9 mouse cellular contexts compared by ENCODE assay signal in genomic region chr7:3193905-3194304, GRCm38 (mm10). TPM values are rescaled to one million over a fixed set of nuclear protein-coding genes. Genes with fewer than 3 reads are reported as not detected.
DNase-seq lines count a peak whose midpoint lies in the region; ATAC-seq and TF ChIP-seq lines count a peak whose summit lies in the region.
"Had no signal": no experiment of that assay in that cellular context is flagged by ENCODE, and none has a peak within 500 bp of the region (broad histone marks: within the 10 kb centered on the region; RNA-seq: fewer than 3 reads in every experiment).

No protein-coding gene starts in this region.

- no peaks in the 10 kb centered on the region for H3K36me3 ChIP-seq in heart, embryonic 10.5 days
- H3K36me3 ChIP-seq in embryonic facial prominence, embryonic 10.5 days (replicated peaks): no peaks in the 10 kb centered on the region
- no peaks in the 10 kb centered on the region for H3K36me3 ChIP-seq in liver, embryonic 14.5 days (replicated peaks; ENCODE audit: control insufficient read depth, insufficient read depth, low read depth)

- no peak for TF ChIP-seq EP300 in liver, embryonic 14.5 days (IDR thresholded peaks at IDR 0.05; ENCODE audit: low read depth)

- no peak overlapping the region for H3K27ac ChIP-seq in heart, embryonic 10.5 days
- H3K27ac ChIP-seq in embryonic facial prominence, embryonic 10.5 days (replicated peaks): no peak overlapping the region
- H3K27ac ChIP-seq in liver, embryonic 14.5 days: no peak overlapping the region

- no peak overlapping the region for H3K4me2 ChIP-seq in liver, embryonic 14.5 days (ENCODE audit: low read depth)

- 9% methylated on average over 6 of the region's 6 CpGs for WGBS in heart, embryonic 10.5 days
- WGBS in embryonic facial prominence, embryonic 10.5 days: 16% methylated on average over 6 of the region's 6 CpGs
- WGBS in liver, embryonic 14.5 days (ENCODE audit: insufficient replicate concordance): 6% methylated on average over 6 of the region's 6 CpGs

- H3K27me3 ChIP-seq in heart, embryonic 10.5 days (ENCODE audit: insufficient read depth, poor library complexity, severe bottlenecking): no peaks in the 10 kb centered on the region
- H3K27me3 ChIP-seq in embryonic facial prominence, embryonic 10.5 days (replicated peaks; ENCODE audit: low read depth, poor library complexity, severe bottlenecking): no peaks in the 10 kb centered on the region
- H3K27me3 ChIP-seq in liver, embryonic 14.5 days (ENCODE audit: control insufficient read depth, insufficient read depth, low read length): no peaks in the 10 kb centered on the region

- DNase-seq in heart, postnatal 10 days: peak; percentile 23 to 63
- no peak for DNase-seq in heart, embryonic 10.5 days (ENCODE audit: low spot score)
- peak; percentile 62 for DNase-seq in 416B (ENCODE audit: low read depth)
- DNase-seq in R1 (ENCODE audit: low read depth, low spot score): peak; percentile 96
- peak; percentile 56 for DNase-seq in embryonic facial prominence, embryonic 10.5 days (ENCODE audit: low spot score)
- no peak for DNase-seq in liver, embryonic 14.5 days (ENCODE audit: low read depth in 3 of 3, low spot score in 3 of 3)
- peak; percentile 84 for DNase-seq in testis, postnatal 10 days (ENCODE audit: low spot score)
- no peak for DNase-seq in yolk sac, embryonic 10.5 days (ENCODE audit: low spot score)

- H3K9ac ChIP-seq in liver, embryonic 14.5 days (replicated peaks): no peak overlapping the region

- no peaks in the 10 kb centered on the region for H3K9me3 ChIP-seq in heart, embryonic 10.5 days
- H3K9me3 ChIP-seq in embryonic facial prominence, embryonic 10.5 days: peaks cover 10% of the 10 kb centered on the region; the same call in 1 of the 2 replicates
- H3K9me3 ChIP-seq in liver, embryonic 14.5 days (ENCODE audit: control insufficient read depth, low read length): no peaks in the 10 kb centered on the region

- peak; percentile 73 for TF ChIP-seq CTCF in liver, embryonic 14.5 days (IDR thresholded peaks at IDR 0.05; ENCODE audit: low read depth)

- no peak overlapping the region for H3K4me3 ChIP-seq in heart, embryonic 10.5 days
- no peak overlapping the region for H3K4me3 ChIP-seq in embryonic facial prominence, embryonic 10.5 days
- no peak overlapping the region for H3K4me3 ChIP-seq in liver, embryonic 14.5 days (ENCODE audit: insufficient read depth in 1 of 2, low read depth in 2 of 2, low read length in 2 of 2)

- ATAC-seq in liver, embryonic 14.5 days (ENCODE audit: insufficient read depth): no peak

- no peaks in the 10 kb centered on the region for H3K4me1 ChIP-seq in heart, embryonic 10.5 days
- H3K4me1 ChIP-seq in embryonic facial prominence, embryonic 10.5 days: no peaks in the 10 kb centered on the region
- H3K4me1 ChIP-seq in liver, embryonic 14.5 days (replicated peaks; ENCODE audit: control insufficient read depth in 2 of 2, insufficient read depth in 2 of 2, low read length in 1 of 2): no peaks in the 10 kb centered on the region

- intact Hi-C loops in heart, postnatal 10 days (cut with DNase I): no loop called here

RNA-seq across cellular contexts. Expression of gene AU018091, which starts 24.9 kb away (rescaled TPM):
- not detected for total RNA-seq in heart, postnatal 10 days (2021)
- polyA plus RNA-seq in heart, embryonic 10.5 days (2016; fragmentation: Nextera tagmentation; extraction: Ambion mirVana): 0.30 and 0.65 TPM in 2 replicates
- 0.31 and 0.43 TPM in 2 replicates for polyA plus RNA-seq in embryonic facial prominence, embryonic 10.5 days (2016; fragmentation: Nextera tagmentation; extraction: Ambion mirVana)
- not detected in 2 replicates for polyA plus RNA-seq in liver, embryonic 14.5 days (2012; rRNA removed)
- not detected in 2 replicates for polyA plus RNA-seq in liver, embryonic 14.5 days (2014; fragmentation: Nextera tagmentation; extraction: Ambion mirVana)
- total RNA-seq: layer of hippocampus, adult 18-20 months had no signal

RNA-seq across cellular contexts. Expression of gene Nlrp12, which starts 55.6 kb away (rescaled TPM):
- total RNA-seq in heart, postnatal 10 days (2021): under 1 TPM; 0.07 to 0.10 TPM
- 0.06 TPM in 1 of 2 replicates, not detected in the other for polyA plus RNA-seq in heart, embryonic 10.5 days (2016; fragmentation: Nextera tagmentation; extraction: Ambion mirVana)
- 0.02 TPM in 1 of 2 replicates, not detected in the other for polyA plus RNA-seq in embryonic facial prominence, embryonic 10.5 days (2016; fragmentation: Nextera tagmentation; extraction: Ambion mirVana)
- polyA plus RNA-seq in liver, embryonic 14.5 days (2012; rRNA removed): 0.02 and 0.04 TPM in 2 replicates
- polyA plus RNA-seq in liver, embryonic 14.5 days (2014; fragmentation: Nextera tagmentation; extraction: Ambion mirVana): 0.05 and 0.08 TPM in 2 replicates

Comparison
In these comparisons a context has a peak if more than half of its experiments do, and no peak if none do; other contexts are left out.
1. DNase-seq: peak in heart, postnatal 10 days (2 of 2), 416B (single experiment), R1 (single experiment), embryonic facial prominence, embryonic 10.5 days (single experiment) and testis, postnatal 10 days (single experiment); none in heart, embryonic 10.5 days (single experiment), liver, embryonic 14.5 days (0 of 3) and yolk sac, embryonic 10.5 days (single experiment).